Mouse (Mus musculus): ENCODE measurements around the gene Bloc1s5. TPM values are rescaled to one million over a fixed set of nuclear protein-coding genes. Genes with fewer than 3 reads are reported as not detected.

Bloc1s5 gene
- polyA plus RNA-seq, 1 experiment from 2014 or later, result 20.3 TPM

DNA sequence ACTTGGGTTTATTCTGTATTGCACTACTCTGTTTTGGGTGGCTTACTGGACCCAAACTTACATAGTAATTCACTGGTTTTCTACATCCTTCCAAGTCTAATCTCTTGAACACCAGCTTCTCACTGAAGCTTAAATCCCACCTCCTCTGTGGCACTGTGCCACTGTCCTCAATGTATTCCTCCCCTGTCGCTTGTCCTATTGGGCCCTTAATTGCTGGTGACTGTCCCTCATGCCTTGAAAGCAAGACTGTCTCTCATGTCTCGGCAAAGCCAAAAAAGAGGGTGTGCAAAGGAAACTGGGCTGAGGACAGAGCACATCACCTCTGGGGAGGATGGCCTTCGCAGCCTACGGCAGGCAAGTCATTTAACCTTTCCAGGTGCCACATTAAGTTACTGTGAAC, 23.0 kb upstream of the Bloc1s5 start:
- Histone ChIP-seq H3K9me3 (ENCODE audit: control insufficient read depth, low read length) (peaks cover 2% of the 10 kb centered on the region; the same call in 1 of the 2 replicates), H3K4me3 (ENCODE audit: low read depth, low read length) (peak overlapping the region; percentile 97), H3K4me2 (peak overlapping the region; percentile 86), H3K27ac (ENCODE audit: low read depth, low read length) (no peak overlapping the region), H3K36me3 (ENCODE audit: control insufficient read depth, insufficient read depth, low read length) (peaks cover 28% of the 10 kb centered on the region), H3K9ac (ENCODE audit: low read depth, low read length) (peak overlapping the region; percentile 97), H3K4me1 (replicated peaks; ENCODE audit: control insufficient read depth, insufficient read depth, low read length) (peaks cover 8% of the 10 kb centered on the region; the same call in 1 of the 2 replicates), H3K27me3 (replicated peaks; ENCODE audit: control insufficient read depth, insufficient read depth, low read length) (no peaks in the 10 kb centered on the region)
- 11% methylated on average over 4 of the region's 4 CpGs for WGBS
- no peak for DNase-seq (ENCODE audit: low spot score)
- no peak for ATAC-seq (replicated peaks; ENCODE audit: low FRiP score)

DNA sequence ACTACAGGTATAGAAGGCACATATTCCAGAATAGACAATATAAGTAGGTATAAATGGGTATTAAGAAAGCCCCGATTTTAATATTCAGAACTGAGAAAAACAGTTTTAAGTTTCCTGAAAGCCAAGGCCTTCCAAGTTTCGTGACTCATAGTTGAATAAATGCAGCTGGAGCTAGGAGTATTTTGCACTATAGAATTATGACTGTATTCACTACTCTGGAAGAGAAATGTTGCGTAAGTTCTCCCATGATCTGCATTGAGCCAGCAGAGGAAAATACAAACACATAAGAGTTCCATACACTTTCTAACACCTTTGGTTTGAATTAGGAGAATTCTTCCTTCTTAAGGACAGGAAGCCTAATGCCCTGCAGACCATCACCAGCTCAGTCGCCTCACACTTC, 15.4 kb upstream of the Bloc1s5 start:
- H3K27me3 ChIP-seq (replicated peaks; ENCODE audit: control insufficient read depth, insufficient read depth, low read length), result no peaks in the 10 kb centered on the region
- H3K36me3 ChIP-seq (ENCODE audit: control insufficient read depth, insufficient read depth, low read length), result peaks cover 72% of the 10 kb centered on the region
- 95% methylated on average over 4 of the region's 4 CpGs for WGBS
- H3K4me2 ChIP-seq, result no peak overlapping the region
- no peak for DNase-seq (ENCODE audit: low spot score)
- no peaks in the 10 kb centered on the region for H3K9me3 ChIP-seq (ENCODE audit: control insufficient read depth, low read length)
- no peak for ATAC-seq (replicated peaks; ENCODE audit: low FRiP score)
- H3K9ac ChIP-seq (ENCODE audit: low read depth, low read length), result no peak overlapping the region
- no peaks in the 10 kb centered on the region for H3K4me1 ChIP-seq (replicated peaks; ENCODE audit: control insufficient read depth, insufficient read depth, low read length)
- no peak overlapping the region for H3K4me3 ChIP-seq (ENCODE audit: low read depth, low read length)
- no peak overlapping the region for H3K27ac ChIP-seq (ENCODE audit: low read depth, low read length)

DNA sequence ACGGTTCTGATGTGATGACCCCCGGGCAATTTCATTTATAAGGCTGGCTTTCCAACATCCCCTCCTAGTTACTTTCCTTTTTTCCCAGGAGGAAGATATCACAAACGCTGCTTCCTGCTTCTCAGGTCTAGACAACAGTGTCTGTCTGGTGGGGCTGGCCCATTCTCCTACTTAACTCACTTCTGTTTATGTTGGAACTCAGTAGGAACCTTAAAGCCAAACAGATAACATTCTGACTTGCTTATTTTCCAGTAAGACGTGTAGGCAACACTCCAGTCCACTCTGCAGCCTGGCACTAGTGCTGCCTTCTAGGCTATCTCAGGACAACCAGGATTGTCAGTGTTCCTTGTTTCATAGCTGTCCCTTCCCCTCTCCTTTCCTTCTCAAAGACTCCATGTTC, 14.2 kb upstream of the Bloc1s5 start:
- H3K4me1 ChIP-seq (replicated peaks; ENCODE audit: control insufficient read depth, insufficient read depth, low read length), result no peaks in the 10 kb centered on the region
- no peak overlapping the region for H3K4me3 ChIP-seq (ENCODE audit: low read depth, low read length)
- no peaks in the 10 kb centered on the region for H3K9me3 ChIP-seq (ENCODE audit: control insufficient read depth, low read length)
- H3K4me2 ChIP-seq, result no peak overlapping the region
- ATAC-seq (replicated peaks; ENCODE audit: low FRiP score) (no peak), DNase-seq (ENCODE audit: low spot score) (peak; percentile 14)
- 82% methylated on average over 4 of the region's 4 CpGs for WGBS
- H3K27me3 ChIP-seq (replicated peaks; ENCODE audit: control insufficient read depth, insufficient read depth, low read length), result no peaks in the 10 kb centered on the region
- H3K9ac ChIP-seq (ENCODE audit: low read depth, low read length), result no peak overlapping the region
- H3K27ac ChIP-seq (ENCODE audit: low read depth, low read length), result no peak overlapping the region
- H3K36me3 ChIP-seq (ENCODE audit: control insufficient read depth, insufficient read depth, low read length), result peaks cover 73% of the 10 kb centered on the region

DNA sequence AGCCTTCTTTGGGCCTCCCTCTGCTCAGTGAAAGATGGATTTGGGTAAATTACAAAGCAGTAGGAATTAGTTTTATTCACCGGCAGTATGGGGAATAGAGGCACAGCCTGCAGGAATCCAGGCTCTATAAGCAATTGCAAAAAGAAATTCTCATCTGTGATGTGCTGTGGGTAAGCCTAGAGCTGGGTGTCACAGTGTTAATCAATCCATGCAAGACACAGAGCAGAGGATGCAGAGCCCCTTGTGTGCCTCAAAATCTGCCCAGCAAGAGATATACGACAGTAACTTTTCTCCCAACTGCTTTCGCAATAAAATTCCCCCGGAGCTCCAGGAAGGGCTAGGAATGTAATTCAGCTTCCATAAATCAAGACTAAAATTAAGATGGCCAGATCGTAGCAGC, 6.5 kb upstream of the Bloc1s5 start:
- ATAC-seq (replicated peaks; ENCODE audit: low FRiP score), result no peak
- Histone ChIP-seq H3K4me2 (no peak overlapping the region), H3K9me3 (ENCODE audit: control insufficient read depth, low read length) (no peaks in the 10 kb centered on the region), H3K9ac (ENCODE audit: low read depth, low read length) (no peak overlapping the region), H3K27me3 (replicated peaks; ENCODE audit: control insufficient read depth, insufficient read depth, low read length) (no peaks in the 10 kb centered on the region), H3K4me3 (ENCODE audit: low read depth, low read length) (no peak overlapping the region), H3K4me1 (replicated peaks; ENCODE audit: control insufficient read depth, insufficient read depth, low read length) (no peaks in the 10 kb centered on the region), H3K27ac (ENCODE audit: low read depth, low read length) (no peak overlapping the region), H3K36me3 (ENCODE audit: control insufficient read depth, insufficient read depth, low read length) (peaks cover 29% of the 10 kb centered on the region)
- WGBS, result 85% methylated on average over 5 of the region's 5 CpGs
- DNase-seq (ENCODE audit: low spot score), result no peak

DNA sequence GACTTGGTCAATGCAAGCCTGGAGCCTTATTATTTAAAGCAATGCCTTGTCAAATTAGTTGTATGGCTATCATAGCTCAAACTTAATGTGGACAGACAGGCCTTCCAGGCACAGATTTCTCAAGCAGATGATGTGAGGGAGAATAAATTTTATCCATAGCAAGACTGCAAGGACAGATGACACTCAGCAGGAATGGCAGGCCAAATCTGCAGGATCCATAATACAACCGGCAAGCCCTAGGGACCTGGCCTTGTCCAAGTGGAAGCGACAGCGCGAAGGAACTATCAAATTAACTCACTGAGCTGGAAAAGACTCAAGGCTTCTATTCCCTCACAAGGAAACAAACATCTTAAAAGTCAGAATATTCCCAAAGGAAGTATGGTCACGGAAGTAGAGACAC, 6.1 kb upstream of the Bloc1s5 start:
- Histone ChIP-seq H3K9me3 (ENCODE audit: control insufficient read depth, low read length) (no peaks in the 10 kb centered on the region), H3K4me3 (ENCODE audit: low read depth, low read length) (no peak overlapping the region), H3K27ac (ENCODE audit: low read depth, low read length) (no peak overlapping the region), H3K9ac (ENCODE audit: low read depth, low read length) (no peak overlapping the region), H3K4me1 (replicated peaks; ENCODE audit: control insufficient read depth, insufficient read depth, low read length) (no peaks in the 10 kb centered on the region), H3K36me3 (ENCODE audit: control insufficient read depth, insufficient read depth, low read length) (peaks cover 25% of the 10 kb centered on the region), H3K27me3 (replicated peaks; ENCODE audit: control insufficient read depth, insufficient read depth, low read length) (no peaks in the 10 kb centered on the region), H3K4me2 (no peak overlapping the region)
- 95% methylated on average over 5 of the region's 5 CpGs for WGBS
- DNase-seq (ENCODE audit: low spot score) (no peak), ATAC-seq (replicated peaks; ENCODE audit: low FRiP score) (no peak)

DNA sequence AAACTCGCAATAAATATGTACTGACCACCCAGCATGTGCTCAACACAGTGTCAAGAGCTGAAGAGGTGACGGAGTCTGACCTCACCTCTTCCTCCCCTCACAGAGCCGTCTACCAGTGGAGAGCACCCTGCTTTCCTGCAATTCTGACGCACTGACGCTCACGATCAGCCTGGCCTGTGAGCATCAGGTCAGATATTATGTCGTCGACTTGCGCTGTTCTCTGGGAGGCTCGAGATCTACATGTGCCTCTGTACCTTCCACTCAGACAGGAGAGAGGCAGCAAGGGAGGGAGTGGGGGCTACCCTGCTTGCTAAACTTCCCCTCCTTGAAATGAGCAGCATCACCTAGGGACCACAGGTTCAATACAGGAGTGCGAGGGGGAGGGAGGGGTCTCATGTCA, 3.8 kb upstream of the Bloc1s5 start:
- peaks cover 7% of the 10 kb centered on the region for H3K36me3 ChIP-seq (ENCODE audit: control insufficient read depth, insufficient read depth, low read length)
- DNase-seq (ENCODE audit: low spot score), result no peak
- no peak overlapping the region for H3K4me2 ChIP-seq
- peaks cover 5% of the 10 kb centered on the region for H3K4me1 ChIP-seq (replicated peaks; ENCODE audit: control insufficient read depth, insufficient read depth, low read length)
- no peaks in the 10 kb centered on the region for H3K9me3 ChIP-seq (ENCODE audit: control insufficient read depth, low read length)
- WGBS, result 72% methylated on average over 11 of the region's 11 CpGs
- no peak overlapping the region for H3K9ac ChIP-seq (ENCODE audit: low read depth, low read length)
- ATAC-seq (replicated peaks; ENCODE audit: low FRiP score), result no peak
- H3K4me3 ChIP-seq (ENCODE audit: low read depth, low read length), result no peak overlapping the region
- no peaks in the 10 kb centered on the region for H3K27me3 ChIP-seq (replicated peaks; ENCODE audit: control insufficient read depth, insufficient read depth, low read length)
- H3K27ac ChIP-seq (ENCODE audit: low read depth, low read length), result no peak overlapping the region

DNA sequence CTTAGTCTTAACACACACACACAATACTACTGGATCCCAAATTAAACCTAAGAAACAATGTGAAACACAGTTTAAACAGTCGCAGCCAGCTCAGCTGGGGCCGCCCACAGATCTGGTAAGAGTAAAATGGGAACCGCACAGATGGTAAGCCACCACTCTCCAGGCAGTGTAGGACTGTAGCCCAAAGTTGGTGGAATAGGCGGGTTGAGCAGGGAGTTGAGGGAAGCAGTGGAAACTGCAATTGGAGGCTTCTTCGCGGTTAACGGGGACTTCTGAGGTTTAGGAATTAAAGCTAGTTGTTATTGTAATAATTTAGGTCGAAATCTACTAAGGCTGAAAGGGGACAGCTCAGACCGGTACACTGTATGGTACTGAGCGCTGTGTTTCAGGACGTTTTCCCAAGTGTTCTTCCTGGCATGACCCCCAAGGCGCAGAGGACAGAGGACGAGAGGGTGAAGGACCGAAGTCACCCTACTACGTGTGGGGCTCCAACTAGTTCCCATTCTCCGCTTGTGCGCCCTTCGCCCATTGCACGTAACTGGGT, 581 bp downstream of the Bloc1s5 start:
- peaks cover 19% of the 10 kb centered on the region for H3K4me1 ChIP-seq (replicated peaks; ENCODE audit: control insufficient read depth, insufficient read depth, low read length)
- no peaks in the 10 kb centered on the region for H3K9me3 ChIP-seq (ENCODE audit: control insufficient read depth, low read length)
- peak overlapping the region; percentile 95 for H3K27ac ChIP-seq (ENCODE audit: low read depth, low read length)
- no peaks in the 10 kb centered on the region for H3K36me3 ChIP-seq (ENCODE audit: control insufficient read depth, insufficient read depth, low read length)
- H3K4me2 ChIP-seq, result peak overlapping the region; percentile 88
- H3K27me3 ChIP-seq (replicated peaks; ENCODE audit: control insufficient read depth, insufficient read depth, low read length), result no peaks in the 10 kb centered on the region
- peak overlapping the region; percentile 85 for H3K9ac ChIP-seq (ENCODE audit: low read depth, low read length)
- peak; percentile 43 for DNase-seq (ENCODE audit: low spot score)
- under 1% methylated on average over 19 of the region's 19 CpGs for WGBS
- H3K4me3 ChIP-seq (ENCODE audit: low read depth, low read length), result peak overlapping the region; percentile 74
- peak; percentile 59 for ATAC-seq (replicated peaks; ENCODE audit: low FRiP score)

DNA sequence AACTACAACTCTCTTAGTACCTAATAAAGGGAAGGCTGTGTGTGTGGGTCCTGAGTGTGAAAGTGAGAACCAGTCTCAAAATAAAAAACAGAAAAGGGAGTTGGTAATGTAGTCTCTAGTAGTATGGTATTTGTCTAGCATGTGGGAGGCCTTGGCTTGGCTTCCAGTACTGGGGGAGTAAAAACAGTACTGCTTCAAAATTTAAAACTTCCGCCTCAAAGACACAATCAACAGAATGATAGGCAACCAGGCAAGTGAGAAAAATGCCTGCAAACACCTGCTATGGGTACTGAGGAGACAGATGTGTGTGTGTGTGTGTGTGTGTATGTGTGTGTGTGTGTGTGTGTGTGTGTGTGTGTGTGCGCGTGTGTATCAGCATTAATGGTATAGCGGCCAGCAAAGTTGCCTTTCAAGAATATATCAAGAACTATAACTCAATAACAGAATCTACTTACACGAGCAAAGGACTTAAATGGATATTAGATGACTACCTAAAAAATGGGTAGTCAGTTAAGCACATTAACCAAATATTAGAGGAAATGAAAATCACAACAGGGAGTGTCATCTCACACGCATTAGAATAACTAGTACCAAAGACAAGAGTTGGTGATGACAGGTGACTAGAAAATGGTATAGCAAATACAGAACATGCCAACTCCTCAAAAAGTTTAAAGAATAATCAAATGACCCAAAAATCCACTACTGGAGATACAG, 1.5 kb downstream of the Bloc1s5 start:
- no peaks in the 10 kb centered on the region for H3K27me3 ChIP-seq (replicated peaks; ENCODE audit: control insufficient read depth, insufficient read depth, low read length)

DNA sequence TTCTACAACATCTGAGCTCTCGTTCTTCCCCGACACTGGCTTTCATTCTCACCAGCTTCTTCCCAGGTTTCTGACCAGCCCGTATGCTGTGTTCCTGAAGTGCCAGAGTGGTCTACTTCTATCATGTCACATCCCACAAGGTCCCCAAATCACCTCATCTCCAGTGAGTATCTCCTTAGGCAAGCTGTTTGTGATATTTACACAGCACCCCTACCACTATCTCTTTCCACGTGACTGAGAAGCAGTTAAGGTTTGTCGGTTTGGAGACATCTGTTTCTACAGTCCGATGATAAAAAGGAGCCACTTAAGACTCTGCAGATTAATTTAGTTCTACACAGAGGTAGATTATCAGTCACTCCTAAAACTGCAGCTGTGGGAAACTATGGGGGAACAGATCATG, 2.4 kb downstream of the Bloc1s5 start:
- no peaks in the 10 kb centered on the region for H3K27me3 ChIP-seq (replicated peaks; ENCODE audit: control insufficient read depth, insufficient read depth, low read length)
- no peaks in the 10 kb centered on the region for H3K9me3 ChIP-seq (ENCODE audit: control insufficient read depth, low read length)
- H3K4me3 ChIP-seq (ENCODE audit: low read depth, low read length), result no peak overlapping the region
- ATAC-seq (replicated peaks; ENCODE audit: low FRiP score) (peak; percentile 73), DNase-seq (ENCODE audit: low spot score) (no peak)
- peaks cover 19% of the 10 kb centered on the region for H3K4me1 ChIP-seq (replicated peaks; ENCODE audit: control insufficient read depth, insufficient read depth, low read length)
- peaks cover 2% of the 10 kb centered on the region; the same call in 1 of the 2 replicates for H3K36me3 ChIP-seq (ENCODE audit: control insufficient read depth, insufficient read depth, low read length)
- 50% methylated on average over 6 of the region's 6 CpGs for WGBS
- no peak overlapping the region for H3K9ac ChIP-seq (ENCODE audit: low read depth, low read length)
- peak overlapping the region; percentile 84 for H3K27ac ChIP-seq (ENCODE audit: low read depth, low read length)
- peak overlapping the region; percentile 41 for H3K4me2 ChIP-seq

More for the DNA sequence above, 1.5 kb downstream of the Bloc1s5 start:
- Histone ChIP-seq H3K4me3 (ENCODE audit: low read depth, low read length) (peak overlapping the region; percentile 74), H3K9ac (ENCODE audit: low read depth, low read length) (peak overlapping the region; percentile 85; the same call in 1 of the 2 replicates), H3K36me3 (ENCODE audit: control insufficient read depth, insufficient read depth, low read length) (peaks cover 2% of the 10 kb centered on the region; the same call in 1 of the 2 replicates), H3K4me2 (peak overlapping the region; percentile 88), H3K27ac (ENCODE audit: low read depth, low read length) (peak overlapping the region; percentile 95), H3K9me3 (ENCODE audit: control insufficient read depth, low read length) (no peaks in the 10 kb centered on the region), H3K4me1 (replicated peaks; ENCODE audit: control insufficient read depth, insufficient read depth, low read length) (peaks cover 19% of the 10 kb centered on the region)
- no peak for DNase-seq (ENCODE audit: low spot score)
- no peak for ATAC-seq (replicated peaks; ENCODE audit: low FRiP score)
- 83% methylated on average over 6 of the region's 6 CpGs for WGBS
